ENCODE assay signal across 23 mouse cellular contexts in the genomic region with DNA sequence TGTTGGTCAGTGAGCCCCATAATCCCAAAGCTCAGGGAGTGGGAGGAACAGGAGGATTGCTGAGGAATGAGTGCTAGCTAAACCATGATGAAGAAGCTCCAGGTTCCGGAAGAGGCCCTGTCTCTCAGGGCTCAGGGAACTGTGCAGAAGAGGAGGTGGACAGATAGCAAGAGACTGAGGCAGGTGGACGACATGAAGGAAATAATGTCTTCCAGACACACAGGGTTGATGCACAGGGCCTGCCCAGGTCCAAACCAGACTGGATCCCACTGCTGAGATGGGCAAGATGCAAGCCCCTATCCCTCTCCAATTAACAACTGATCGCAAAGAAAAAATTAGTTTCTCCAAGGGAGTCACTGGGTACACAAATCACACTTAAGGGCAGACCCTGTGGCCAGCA.
"Had no signal": no experiment of that assay in that cellular context is flagged by ENCODE, and none has a peak within 500 bp of the region (broad histone marks: within the 10 kb centered on the region; RNA-seq: fewer than 3 reads in every experiment).

No protein-coding gene starts in this region.

- H3K4me1 ChIP-seq: limb, embryonic 10.5 days; midbrain, embryonic 12.5 days; midbrain, embryonic 15.5 days had no signal

- H3K27me3 ChIP-seq: limb, embryonic 13.5 days; liver, embryonic 12.5 days; liver, embryonic 15.5 days; lung, embryonic 15.5 days; midbrain, embryonic 12.5 days; midbrain, embryonic 15.5 days; neural tube, embryonic 13.5 days; stomach, embryonic 15.5 days had no signal

- H3K4me3 ChIP-seq: layer of hippocampus, adult 2 months; limb, embryonic 10.5 days; limb, embryonic 13.5 days; liver, embryonic 12.5 days; liver, embryonic 15.5 days; lung, embryonic 15.5 days; midbrain, embryonic 12.5 days; midbrain, embryonic 15.5 days; myocyte; neural tube, embryonic 13.5 days; stomach, embryonic 15.5 days had no signal

- H3K9ac ChIP-seq: limb, embryonic 13.5 days; liver, embryonic 12.5 days; liver, embryonic 15.5 days; lung, embryonic 15.5 days; midbrain, embryonic 12.5 days; midbrain, embryonic 15.5 days; neural tube, embryonic 13.5 days; stomach, embryonic 15.5 days had no signal

- H3K9me3 ChIP-seq: limb, embryonic 10.5 days; limb, embryonic 13.5 days; liver, embryonic 12.5 days; liver, embryonic 15.5 days; lung, embryonic 15.5 days; midbrain, embryonic 12.5 days; midbrain, embryonic 15.5 days; neural tube, embryonic 13.5 days; stomach, embryonic 15.5 days had no signal

- H3K4me2 ChIP-seq: limb, embryonic 13.5 days; liver, embryonic 12.5 days; liver, embryonic 15.5 days; lung, embryonic 15.5 days; midbrain, embryonic 12.5 days; midbrain, embryonic 15.5 days; neural tube, embryonic 13.5 days; stomach, embryonic 15.5 days had no signal

- ATAC-seq: liver, embryonic 12.5 days; midbrain, embryonic 15.5 days had no signal

- DNase-seq: kidney, postnatal 25 days; layer of hippocampus, adult 9-11 months; liver; lung, adult 18-20 months; lung, postnatal 14 days; lung, postnatal 4 days; retina, postnatal 1 day; right cerebral cortex, postnatal 25 days; spleen, adult 18-20 months; thymus, adult 18-20 months; thymus, postnatal 36 days had no signal

- H3K36me3 ChIP-seq: limb, embryonic 10.5 days; limb, embryonic 13.5 days; liver, embryonic 12.5 days; lung, embryonic 15.5 days; midbrain, embryonic 12.5 days; midbrain, embryonic 15.5 days; neural tube, embryonic 13.5 days; stomach, embryonic 15.5 days had no signal

- H3K27ac ChIP-seq: kidney, postnatal 0 days; layer of hippocampus, adult 2 months; limb, embryonic 10.5 days; limb, embryonic 13.5 days; liver, embryonic 12.5 days; liver, embryonic 15.5 days; lung, embryonic 15.5 days; midbrain, embryonic 12.5 days; midbrain, embryonic 15.5 days; neural tube, embryonic 13.5 days; stomach, embryonic 15.5 days had no signal
